Mouse (Mus musculus) layer of hippocampus, adult 9-10 months (tissue): ENCODE results near the gene Dhrs3.

Source experiments
- DNase-seq: peaks from one replicate; pipeline ENCODE4 v3.0.0; 2022; ENCODE audit warnings: low spot score

Gene Dhrs3

GRCm38 (mm10) chr4:144974458-144974857 is 81.8 kb downstream of the Dhrs3 start:
- DNase-seq, result no peak

- no peak for DNase-seq
Measured at GRCm38 (mm10) chr4:144975505-144975904, 82.9 kb downstream of the Dhrs3 start.

- DNase-seq, result no peak
Measured at GRCm38 (mm10) chr4:144977057-144977456, 84.4 kb downstream of the Dhrs3 start.
